Comparison of ENCODE assay signal across 17 mouse cellular contexts in genomic region chr12:84912652-84913104, GRCm38 (mm10). TPM values are rescaled to one million over a fixed set of nuclear protein-coding genes. Genes with fewer than 3 reads are reported as not detected.
A peak's percentile ranks its signal among the peaks of the same experiment; 100 is the strongest.
DNase-seq lines count a peak whose midpoint lies in the region; ATAC-seq and TF ChIP-seq lines count a peak whose summit lies in the region.
"Had no signal": no experiment of that assay in that cellular context is flagged by ENCODE, and none has a peak within 500 bp of the region (broad histone marks: within the 10 kb centered on the region; RNA-seq: fewer than 3 reads in every experiment).

No protein-coding gene starts in this region.

- no peak for TF ChIP-seq POLR2A in lung, adult 2 months (IDR thresholded peaks at IDR 0.05; ENCODE audit: borderline replicate concordance, extremely low read depth, low read depth, low read length)
- TF ChIP-seq POLR2A in brain, embryonic 14.5 days (IDR thresholded peaks at IDR 0.05; ENCODE audit: borderline replicate concordance, extremely low read depth, insufficient read depth, insufficient read length, poor library complexity, severe bottlenecking), result no peak

- H3K27me3 ChIP-seq in forebrain, embryonic 15.5 days, result no peaks in the 10 kb centered on the region
- no peaks in the 10 kb centered on the region for H3K27me3 ChIP-seq in forebrain, embryonic 16.5 days (replicated peaks; ENCODE audit: control insufficient read depth, insufficient read depth, low read length)
- H3K27me3 ChIP-seq in lung, postnatal 0 days (replicated peaks; ENCODE audit: insufficient read depth, low read length), result no peaks in the 10 kb centered on the region
- H3K27me3 ChIP-seq: embryonic facial prominence, embryonic 12.5 days; intestine, embryonic 15.5 days; limb, embryonic 13.5 days; lung, embryonic 15.5 days had no signal

- DNase-seq in lung, postnatal 0 days (ENCODE audit: low spot score), result peak; percentile 28
- DNase-seq in lung, adult 2 months, result no peak
- DNase-seq in brain, embryonic 14.5 days (ENCODE audit: low read depth), result peak; percentile 33
- DNase-seq in lung, postnatal 14 days, result peak; percentile 29
- no peak for DNase-seq in heart, adult 9 months (ENCODE audit: low spot score in 2 of 2)
- no peak for DNase-seq in spleen, postnatal 10 days (ENCODE audit: low spot score in 2 of 2)
- DNase-seq: adrenal gland, postnatal 25 days; gastrocnemius, postnatal 36 days; thymus, adult 18-20 months had no signal

- no peak overlapping the region for H3K4me3 ChIP-seq in forebrain, embryonic 15.5 days
- H3K4me3 ChIP-seq in forebrain, embryonic 16.5 days (replicated peaks; ENCODE audit: low read length), result no peak overlapping the region
- H3K4me3 ChIP-seq in lung, postnatal 0 days (ENCODE audit: low read depth, low read length), result no peak overlapping the region
- no peak overlapping the region for H3K4me3 ChIP-seq in lung, adult 2 months (replicated peaks; ENCODE audit: extremely low read depth, low read depth, low read length)
- H3K4me3 ChIP-seq: embryonic facial prominence, embryonic 12.5 days; intestine, embryonic 15.5 days; limb, embryonic 13.5 days; lung, embryonic 15.5 days had no signal

- H3K4me2 ChIP-seq in forebrain, embryonic 15.5 days (replicated peaks), result no peak overlapping the region
- H3K4me2 ChIP-seq in forebrain, embryonic 16.5 days (ENCODE audit: low read length), result no peak overlapping the region
- H3K4me2 ChIP-seq in lung, postnatal 0 days (replicated peaks; ENCODE audit: low read depth, low read length), result no peak overlapping the region
- H3K4me2 ChIP-seq: embryonic facial prominence, embryonic 12.5 days; intestine, embryonic 15.5 days; limb, embryonic 13.5 days; lung, embryonic 15.5 days had no signal

- 82% methylated on average over 4 of the region's 4 CpGs for WGBS in forebrain, embryonic 15.5 days
- 61% methylated on average over 4 of the region's 4 CpGs for WGBS in forebrain, embryonic 16.5 days
- WGBS in lung, postnatal 0 days, result 74% methylated on average over 4 of the region's 4 CpGs
- WGBS in lung, adult 2 months, result 80% methylated on average over 4 of the region's 4 CpGs

- peaks cover 3% of the 10 kb centered on the region; the same call in 1 of the 2 replicates for H3K36me3 ChIP-seq in forebrain, embryonic 15.5 days
- no peaks in the 10 kb centered on the region for H3K36me3 ChIP-seq in forebrain, embryonic 16.5 days (ENCODE audit: control insufficient read depth, insufficient read depth)
- H3K36me3 ChIP-seq in lung, postnatal 0 days (ENCODE audit: insufficient read depth, low read length), result no peaks in the 10 kb centered on the region
- H3K36me3 ChIP-seq: intestine, embryonic 15.5 days; lung, embryonic 15.5 days had no signal

- TF ChIP-seq CTCF in lung, postnatal 0 days (IDR thresholded peaks at IDR 0.05), result no peak
- no peak for TF ChIP-seq CTCF in lung, adult 2 months (IDR thresholded peaks at IDR 0.05; ENCODE audit: insufficient read depth, low read length)
- TF ChIP-seq CTCF in brain, embryonic 14.5 days (IDR thresholded peaks at IDR 0.05; ENCODE audit: borderline replicate concordance, extremely low read depth, insufficient read depth, insufficient read length), result no peak

- no peak overlapping the region for H3K27ac ChIP-seq in forebrain, embryonic 15.5 days (replicated peaks)
- H3K27ac ChIP-seq in forebrain, embryonic 16.5 days (ENCODE audit: low read length), result no peak overlapping the region
- no peak overlapping the region for H3K27ac ChIP-seq in lung, postnatal 0 days (ENCODE audit: low read length)
- H3K27ac ChIP-seq: embryonic facial prominence, embryonic 12.5 days; intestine, embryonic 15.5 days; kidney, postnatal 0 days; limb, embryonic 13.5 days; lung, embryonic 15.5 days had no signal

- H3K4me1 ChIP-seq in forebrain, embryonic 15.5 days, result 0 out of 2 replicates have a peak, but pooled peaks cover 10% of the 10 kb centered on the region
- H3K4me1 ChIP-seq in forebrain, embryonic 16.5 days (replicated peaks; ENCODE audit: control insufficient read depth, insufficient read depth, low read length), result peaks cover 6% of the 10 kb centered on the region; the same call in 1 of the 2 replicates
- peaks cover 8% of the 10 kb centered on the region; the same call in 1 of the 2 replicates for H3K4me1 ChIP-seq in lung, postnatal 0 days (ENCODE audit: insufficient read depth, low read depth, low read length)
- H3K4me1 ChIP-seq in lung, adult 2 months (ENCODE audit: control insufficient read depth, insufficient read depth, low read length), result peaks cover 5% of the 10 kb centered on the region; the same call in 1 of the 2 replicates
- H3K4me1 ChIP-seq: intestine, embryonic 15.5 days had no signal

- H3K9ac ChIP-seq in forebrain, embryonic 15.5 days (replicated peaks), result no peak overlapping the region
- no peak overlapping the region for H3K9ac ChIP-seq in forebrain, embryonic 16.5 days (replicated peaks; ENCODE audit: low read depth, low read length)
- H3K9ac ChIP-seq in lung, postnatal 0 days (replicated peaks; ENCODE audit: low read depth), result no peak overlapping the region
- H3K9ac ChIP-seq: embryonic facial prominence, embryonic 12.5 days; intestine, embryonic 15.5 days; limb, embryonic 13.5 days; lung, embryonic 15.5 days had no signal

- no peak for TF ChIP-seq EP300 in lung, postnatal 0 days (IDR thresholded peaks at IDR 0.05)

- ATAC-seq in forebrain, embryonic 15.5 days (replicated peaks), result 0 out of 2 replicates have a peak, but pooled peaks have one; percentile 4
- no peak for ATAC-seq in forebrain, embryonic 16.5 days
- peak; percentile 39 for ATAC-seq in lung, postnatal 0 days
- ATAC-seq: intestine, embryonic 15.5 days had no signal

- no peaks in the 10 kb centered on the region for H3K9me3 ChIP-seq in forebrain, embryonic 15.5 days
- H3K9me3 ChIP-seq in forebrain, embryonic 16.5 days (ENCODE audit: control insufficient read depth, low read length), result no peaks in the 10 kb centered on the region
- H3K9me3 ChIP-seq in lung, postnatal 0 days (ENCODE audit: low read length), result no peaks in the 10 kb centered on the region
- H3K9me3 ChIP-seq: embryonic facial prominence, embryonic 12.5 days; intestine, embryonic 15.5 days; limb, embryonic 13.5 days; lung, embryonic 15.5 days had no signal

RNA-seq across cellular contexts. Expression of gene Ltbp2, which starts 36.3 kb away (rescaled TPM):
- polyA plus RNA-seq in forebrain, embryonic 15.5 days (2015; fragmentation: Nextera tagmentation; extraction: Ambion mirVana), result 0.15 and 0.33 TPM in 2 replicates
- polyA plus RNA-seq in forebrain, embryonic 16.5 days (2015; fragmentation: Nextera tagmentation; extraction: Ambion mirVana), result 0.30 and 0.37 TPM in 2 replicates
- 22.4 and 25.7 TPM in 2 replicates for polyA plus RNA-seq in lung, postnatal 0 days (2015; fragmentation: Nextera tagmentation; extraction: Ambion mirVana)
- polyA plus RNA-seq in lung, adult 2 months (2012; rRNA removed), result 91.3 and 96.8 TPM in 2 replicates
- polyA plus RNA-seq in brain, embryonic 14.5 days (2012; rRNA removed), result 0.72 and 1.4 TPM in 2 replicates
- polyA plus RNA-seq: forebrain, embryonic 11.5 days had no signal

RNA-seq across cellular contexts. Expression of gene Fcf1, which starts 58.0 kb away (rescaled TPM):
- 117 and 118 TPM in 2 replicates for polyA plus RNA-seq in forebrain, embryonic 15.5 days (2015; fragmentation: Nextera tagmentation; extraction: Ambion mirVana)
- 108 and 118 TPM in 2 replicates for polyA plus RNA-seq in forebrain, embryonic 16.5 days (2015; fragmentation: Nextera tagmentation; extraction: Ambion mirVana)
- polyA plus RNA-seq in lung, postnatal 0 days (2015; fragmentation: Nextera tagmentation; extraction: Ambion mirVana), result 97.1 and 114 TPM in 2 replicates
- polyA plus RNA-seq in lung, adult 2 months (2012; rRNA removed), result 18.4 and 34.0 TPM in 2 replicates
- polyA plus RNA-seq in brain, embryonic 14.5 days (2012; rRNA removed), result 82.0 and 91.1 TPM in 2 replicates

RNA-seq across cellular contexts. Expression of gene Arel1, which starts 58.0 kb away (rescaled TPM):
- polyA plus RNA-seq in forebrain, embryonic 15.5 days (2015; fragmentation: Nextera tagmentation; extraction: Ambion mirVana), result 34.9 and 35.5 TPM in 2 replicates
- polyA plus RNA-seq in forebrain, embryonic 16.5 days (2015; fragmentation: Nextera tagmentation; extraction: Ambion mirVana), result 39.3 and 43.5 TPM in 2 replicates
- polyA plus RNA-seq in lung, postnatal 0 days (2015; fragmentation: Nextera tagmentation; extraction: Ambion mirVana), result 7.3 and 7.8 TPM in 2 replicates
- 22.9 and 26.9 TPM in 2 replicates for polyA plus RNA-seq in lung, adult 2 months (2012; rRNA removed)
- 55.9 and 60.9 TPM in 2 replicates for polyA plus RNA-seq in brain, embryonic 14.5 days (2012; rRNA removed)

Comparison
In these comparisons a context has a peak if more than half of its experiments do, and no peak if none do; other contexts are left out.
1. DNase-seq: peak in lung, postnatal 0 days (single experiment), brain, embryonic 14.5 days (single experiment) and lung, postnatal 14 days (single experiment); none in lung, adult 2 months (single experiment), heart, adult 9 months (0 of 2) and spleen, postnatal 10 days (0 of 2).